Mouse (Mus musculus) A20 (cell line): ENCODE results near the gene N4bp2.

Source experiments
- DNase-seq: peaks from one replicate; pipeline ENCODE4 v3.0.0-alpha.2; 2011; ENCODE audit warnings: low read depth, low spot score

Gene N4bp2

DNA sequence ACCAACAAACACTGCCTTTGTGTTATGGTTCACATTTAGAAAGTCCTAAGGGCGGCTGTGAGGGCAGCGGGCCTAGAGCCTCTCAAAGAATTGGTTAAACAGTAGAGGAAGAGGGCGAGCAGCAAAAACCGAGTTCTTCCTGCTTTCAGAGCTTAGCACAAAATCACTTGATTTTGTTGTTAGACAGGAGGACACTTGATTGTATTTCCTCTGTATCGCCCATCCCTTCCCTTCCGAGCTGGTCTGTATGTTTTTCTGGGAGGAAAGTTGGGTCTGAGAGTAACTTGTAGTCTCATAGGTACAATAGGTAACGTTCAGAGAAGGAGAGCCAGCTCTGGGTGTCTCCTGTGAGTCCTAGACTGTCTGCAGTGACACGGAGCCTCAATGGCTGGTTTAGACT is 63.8 kb downstream of the N4bp2 start:
- no peak for DNase-seq

DNA sequence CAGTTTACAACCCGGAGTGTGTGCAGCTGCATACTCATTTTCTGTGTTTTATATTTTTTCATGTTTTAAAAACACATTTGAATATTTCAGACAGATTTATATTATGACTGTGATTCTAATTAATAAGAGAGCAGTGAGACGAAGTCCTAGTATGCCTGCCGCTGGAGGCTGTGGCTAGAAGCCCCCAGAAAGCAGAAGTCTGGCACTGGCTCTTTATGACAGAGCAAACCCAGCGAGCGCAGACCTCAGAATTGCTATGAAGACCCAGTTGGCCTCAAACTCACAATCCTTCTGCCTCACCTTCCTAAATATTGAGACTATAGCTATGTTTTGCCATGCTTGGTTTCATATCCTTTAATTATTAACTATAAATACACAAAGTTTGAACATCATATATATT is 64.9 kb downstream of the N4bp2 start:
- peak; percentile 26 for DNase-seq

DNA sequence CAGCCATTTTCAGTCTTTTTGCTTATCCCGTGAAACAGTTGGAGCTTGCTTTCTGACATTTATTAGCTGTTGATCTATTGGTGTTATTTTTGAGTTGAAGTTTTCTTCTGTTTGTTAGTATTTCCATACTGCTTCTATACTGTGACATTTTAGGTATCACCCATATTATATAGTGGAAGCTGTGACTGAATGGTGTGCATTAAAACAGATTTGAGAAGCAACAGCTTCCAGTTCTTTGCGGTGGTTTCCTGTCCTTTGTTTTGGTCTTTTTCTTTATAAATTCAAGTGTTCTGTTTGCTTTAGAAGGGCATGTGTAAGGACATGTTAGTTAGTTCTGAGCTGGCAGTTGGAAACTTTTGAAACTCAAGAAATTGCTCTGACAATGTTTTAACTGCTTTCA is 65.7 kb downstream of the N4bp2 start:
- no peak for DNase-seq

DNA sequence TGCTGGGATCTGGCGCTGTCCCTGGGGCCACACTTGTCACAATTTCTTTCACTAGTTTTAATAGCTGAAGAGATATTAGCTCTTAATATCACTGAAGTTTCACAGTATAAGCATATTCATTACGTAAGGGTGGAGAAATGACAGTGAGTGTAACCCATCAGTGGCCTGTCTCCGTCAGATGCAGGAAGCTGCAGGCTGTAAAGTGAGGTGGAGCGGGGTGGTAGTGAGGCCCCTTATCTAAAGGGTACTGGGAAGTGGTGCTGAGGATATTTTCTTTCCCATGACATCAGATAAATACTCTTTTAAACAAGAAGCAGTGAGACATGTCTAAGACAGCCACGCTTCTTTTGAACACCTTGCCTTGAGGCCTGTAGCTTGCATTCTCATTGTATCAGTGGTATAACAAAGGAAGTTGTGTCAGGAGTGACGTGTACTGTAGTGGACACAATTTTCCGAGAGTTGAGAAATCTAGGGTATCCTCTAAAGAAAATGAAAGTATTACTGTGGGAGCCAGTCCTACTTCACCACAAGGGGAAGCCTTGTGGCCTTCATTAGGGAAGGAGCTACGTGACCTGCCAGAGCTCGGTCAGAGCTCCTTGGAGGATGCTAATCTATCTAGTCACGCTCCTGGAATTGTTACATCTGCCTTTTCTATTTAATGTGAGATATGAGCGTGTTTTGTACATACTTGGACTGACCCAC is 68.7 kb downstream of the N4bp2 start:
- no peak for DNase-seq

DNA sequence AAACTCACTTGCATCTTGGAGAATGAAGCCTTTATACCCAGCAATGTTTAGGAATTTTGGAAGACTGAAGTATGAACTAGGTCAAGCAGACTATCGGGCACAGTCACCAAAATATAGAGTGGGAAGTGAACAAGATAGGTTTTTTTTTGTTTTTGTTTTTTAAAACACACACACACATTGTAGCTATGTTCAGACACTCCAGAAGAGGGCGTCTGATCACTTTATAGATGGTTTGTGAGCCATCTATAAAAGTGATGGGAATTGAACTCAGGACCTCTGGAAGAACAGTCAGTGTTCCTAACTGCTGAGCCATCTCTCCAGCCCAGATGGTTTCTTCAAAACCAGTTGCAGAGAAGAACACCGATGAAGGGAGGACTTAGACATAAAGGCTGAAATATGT is 69.8 kb downstream of the N4bp2 start:
- DNase-seq: peak; percentile 38

DNA sequence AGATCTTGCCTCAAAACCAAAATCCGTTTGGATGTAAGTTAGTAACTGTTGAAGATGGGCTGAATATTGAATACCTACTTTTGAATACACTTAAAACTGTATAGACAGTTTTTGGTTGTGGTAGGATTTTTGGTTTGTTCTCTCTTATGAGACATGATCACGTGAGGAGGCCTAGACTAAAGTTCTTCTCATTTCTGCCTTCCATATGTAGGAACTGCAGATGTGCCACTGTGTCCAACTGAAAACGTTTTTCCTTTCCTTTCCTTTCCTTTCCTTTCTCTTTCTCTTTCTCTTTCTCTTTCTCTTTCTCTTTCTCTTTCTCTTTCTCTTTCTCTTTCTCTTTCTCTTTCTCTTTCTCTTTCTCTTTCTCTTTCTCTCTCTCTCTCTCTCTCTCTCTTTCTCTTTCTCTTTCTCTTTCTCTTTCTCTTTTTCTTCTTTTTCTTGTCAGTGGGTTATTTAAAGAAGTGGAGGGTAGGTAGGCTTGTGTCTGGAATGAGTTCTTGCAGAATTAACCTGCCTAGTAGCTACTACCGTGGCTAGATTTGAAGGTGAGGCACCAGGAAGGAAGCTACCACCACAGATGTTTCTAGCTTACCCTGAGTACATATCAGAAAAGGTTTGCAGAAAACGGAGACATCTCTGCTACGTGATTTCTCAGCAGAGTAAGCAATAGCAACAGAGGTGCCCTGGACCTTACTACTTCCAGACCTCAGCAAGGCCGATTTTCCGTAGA is 70.6 kb downstream of the N4bp2 start:
- no peak for DNase-seq

DNA sequence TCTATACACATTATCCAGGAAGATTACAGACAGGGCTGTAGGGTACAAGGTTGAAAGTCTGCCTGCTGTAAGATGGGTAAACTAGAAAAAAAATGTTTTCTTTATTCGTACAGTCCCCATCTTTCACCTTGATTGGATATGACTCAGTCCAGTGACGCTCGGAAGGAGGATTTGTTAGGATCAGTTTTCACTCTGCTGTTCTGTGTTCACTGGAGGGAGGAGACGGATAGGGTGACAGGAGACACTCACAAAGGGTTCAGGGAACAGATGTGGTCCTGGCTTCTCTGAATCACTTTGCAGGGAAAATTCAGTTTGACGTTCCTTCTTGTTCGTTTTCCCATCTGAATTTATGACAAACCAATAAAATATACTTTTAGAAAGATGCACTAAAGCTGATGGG is 74.7 kb downstream of the N4bp2 start:
- DNase-seq: no peak

DNA sequence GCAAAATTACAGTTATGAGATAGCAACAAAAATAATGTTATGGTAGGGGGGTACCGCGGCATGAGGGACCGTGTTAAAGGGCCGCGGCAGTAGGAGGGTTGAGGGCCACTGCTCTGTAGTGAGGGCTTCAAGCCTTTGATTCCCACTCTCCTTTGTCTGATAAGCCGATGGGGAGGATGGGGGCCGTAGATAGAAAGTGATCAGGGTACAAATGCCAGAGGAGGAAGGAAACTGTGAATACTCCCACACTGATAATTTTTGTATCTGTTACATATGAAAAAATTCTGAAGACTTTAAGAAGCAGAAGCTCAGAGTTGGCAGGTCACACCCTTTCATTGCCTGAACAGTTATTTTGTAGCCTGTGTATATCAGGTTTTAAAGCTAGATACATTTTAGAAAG is 79.6 kb downstream of the N4bp2 start:
- no peak for DNase-seq

DNA sequence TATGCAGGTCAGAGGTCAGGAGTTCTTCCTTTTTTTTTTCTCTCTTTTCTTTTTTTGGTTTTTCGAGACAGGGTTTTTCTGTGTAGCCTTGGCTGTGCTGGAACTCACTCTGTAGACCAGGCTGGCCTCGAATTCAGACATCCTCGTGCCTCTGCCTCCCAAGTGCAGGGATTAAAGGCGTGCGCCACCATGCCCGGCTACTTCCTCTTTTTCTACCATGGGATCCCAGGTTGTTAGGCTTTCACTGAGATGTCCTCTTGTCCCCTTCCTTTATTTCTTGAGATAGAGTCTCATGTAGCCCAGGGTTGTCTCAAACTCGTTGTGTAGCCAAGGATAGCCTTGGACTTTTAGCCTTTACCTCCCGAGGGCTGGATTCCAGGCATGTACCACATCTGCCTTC is 83.2 kb downstream of the N4bp2 start:
- DNase-seq: no peak

DNA sequence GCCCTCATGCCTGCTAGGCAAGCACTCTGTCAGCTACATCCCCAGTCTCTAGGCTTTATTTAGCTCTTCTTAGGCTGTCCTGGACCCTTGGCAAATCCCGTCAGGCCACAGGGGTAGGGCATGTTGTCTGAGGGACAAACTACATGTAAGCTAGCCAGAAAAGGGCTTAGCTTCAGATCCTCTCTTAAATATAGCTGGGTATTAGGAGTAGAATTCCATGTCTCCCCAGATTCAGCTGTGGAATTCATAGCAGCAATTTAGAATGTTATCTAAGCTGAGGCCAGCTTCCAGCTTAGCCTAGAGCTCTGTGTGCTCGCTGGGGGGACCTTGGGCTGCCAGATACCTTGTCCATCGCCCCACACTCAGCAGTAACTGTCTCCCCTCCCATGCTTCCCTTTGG is 83.6 kb downstream of the N4bp2 start:
- DNase-seq: no peak

DNA sequence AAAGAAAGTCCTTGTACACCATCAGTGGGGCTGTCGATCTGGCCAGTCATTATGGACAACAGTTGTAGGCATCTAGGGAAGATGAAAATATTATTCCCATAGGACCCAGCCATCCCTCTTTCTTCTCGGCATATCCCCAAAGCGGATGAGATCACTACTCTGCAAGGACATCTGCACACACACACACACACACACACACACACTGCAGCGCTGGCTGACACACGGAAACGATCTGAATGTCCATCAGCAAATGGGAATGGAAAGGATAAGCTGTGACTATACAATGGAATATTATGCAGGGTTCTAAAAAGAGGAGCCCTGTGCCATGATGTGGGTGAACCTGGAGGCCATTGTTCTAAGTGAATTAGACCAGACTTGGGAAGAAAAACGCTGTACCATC is 84.3 kb downstream of the N4bp2 start:
- DNase-seq: no peak

DNA sequence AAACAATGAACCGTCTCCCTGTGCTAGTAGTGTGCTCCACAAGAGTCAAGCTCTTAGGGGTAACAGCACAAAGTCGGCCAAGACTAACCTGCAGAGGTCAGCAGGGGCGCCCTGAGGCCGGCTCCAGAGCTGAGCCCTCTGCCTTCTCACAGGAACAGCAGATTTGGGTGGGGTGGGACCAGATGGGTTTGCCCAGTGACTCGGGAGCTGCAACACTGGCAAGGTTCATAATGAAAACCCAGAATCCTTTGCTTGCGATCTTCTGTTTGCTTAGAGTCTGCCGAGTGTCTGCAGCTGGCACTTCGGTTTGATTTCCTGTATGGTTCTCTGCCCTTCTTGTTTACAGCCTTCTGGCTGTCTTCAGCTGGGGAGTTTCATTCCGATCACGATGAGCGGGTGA is 87.4 kb downstream of the N4bp2 start:
- peak; percentile 83 for DNase-seq

DNA sequence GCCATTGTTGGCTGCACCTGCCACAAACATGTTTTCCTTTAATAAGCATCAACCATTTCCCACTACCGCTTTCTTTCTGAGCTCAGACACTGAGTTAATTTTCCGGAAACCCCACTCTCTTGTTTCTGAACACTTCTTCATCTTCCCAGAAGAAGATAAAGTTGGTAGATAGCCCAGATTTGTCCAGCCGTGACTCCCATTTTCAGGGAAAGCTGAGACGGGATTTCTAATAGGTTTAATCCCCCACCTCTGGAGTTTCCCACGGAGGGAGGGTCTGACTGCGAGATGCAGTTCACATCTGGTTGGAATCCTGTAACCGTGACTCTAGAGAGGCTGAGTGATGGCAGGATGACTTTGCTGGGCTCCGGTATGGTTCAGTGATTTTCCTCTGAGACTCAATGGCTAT is 91.5 kb downstream of the N4bp2 start:
- DNase-seq: peak; percentile 92

DNA sequence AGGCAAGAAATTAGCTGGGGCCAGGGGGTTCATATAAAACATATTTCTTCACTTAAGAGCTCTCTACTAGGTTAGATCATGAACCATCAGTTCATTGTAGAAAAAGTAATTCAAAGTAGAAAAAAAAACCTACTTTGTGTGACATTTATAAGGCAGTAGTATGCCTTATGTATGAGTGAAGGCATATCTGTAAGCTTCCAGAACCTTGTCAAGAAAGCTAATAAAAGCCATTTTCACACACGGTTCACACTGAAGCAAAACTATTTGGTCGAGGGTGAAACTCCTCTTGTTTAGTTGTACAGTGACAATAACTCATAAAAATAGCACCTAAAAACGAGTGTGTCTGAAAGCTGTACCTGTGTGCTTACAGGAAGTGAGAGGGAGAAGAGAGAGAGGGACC is 92.2 kb downstream of the N4bp2 start:
- DNase-seq: peak; percentile 69

DNA sequence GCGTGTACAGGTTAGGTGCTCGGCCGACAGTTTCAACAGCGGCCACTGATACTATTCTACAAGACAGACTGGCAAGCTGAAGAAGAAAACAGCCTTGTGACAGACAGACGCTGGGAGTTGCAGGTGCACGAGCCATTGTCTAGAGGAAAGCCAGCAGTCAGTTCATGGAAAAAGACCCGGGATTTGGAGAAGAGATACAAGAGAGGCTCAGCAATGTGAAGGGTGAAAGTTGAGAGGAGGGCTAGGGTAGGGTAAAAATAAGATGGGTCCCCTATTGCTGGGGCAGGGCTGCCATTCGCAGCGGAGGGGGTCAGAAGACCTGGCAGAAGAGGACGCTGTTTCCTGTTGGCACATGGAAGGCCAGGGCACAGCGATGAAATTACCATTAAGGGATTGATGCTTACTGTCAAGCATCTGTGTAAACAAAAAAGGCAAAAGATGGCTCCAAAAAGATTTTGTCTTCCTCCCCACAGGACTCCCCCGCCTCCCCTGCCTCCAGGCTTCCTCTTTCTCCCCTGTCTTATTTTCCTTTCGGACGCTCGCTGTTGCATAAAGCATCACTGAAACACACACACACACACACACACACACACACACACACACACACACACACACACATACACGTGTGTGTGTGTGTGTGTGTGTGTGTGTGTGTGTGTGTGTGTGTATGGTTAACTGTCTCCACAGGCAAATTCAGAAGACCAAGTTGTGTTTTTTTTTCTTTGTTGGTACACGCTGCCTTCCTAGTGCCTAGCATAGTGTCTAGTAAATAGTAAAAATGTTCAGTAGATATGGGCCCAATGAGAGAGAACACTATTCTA is 93.5 kb downstream of the N4bp2 start:
- DNase-seq: peak; percentile 89

DNA sequence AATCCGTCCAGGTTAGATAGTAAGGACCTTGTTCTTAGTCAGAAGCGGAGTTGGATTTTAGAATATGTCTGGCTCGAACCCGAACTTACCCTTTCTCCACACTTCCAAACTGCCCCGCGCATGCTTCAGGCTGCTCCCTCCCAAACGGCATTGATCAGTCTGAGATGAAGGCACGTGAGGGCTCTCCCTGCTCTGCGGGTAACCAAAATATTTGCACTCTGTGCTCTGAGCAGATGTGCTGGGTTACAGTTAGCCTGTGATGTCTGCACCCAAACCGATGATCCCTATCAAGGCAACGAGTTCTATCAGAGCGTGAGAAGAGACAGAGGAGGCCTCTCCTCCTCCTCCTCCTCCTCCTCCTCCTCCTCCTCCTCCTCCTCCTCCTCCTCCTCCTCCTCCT is 94.6 kb downstream of the N4bp2 start:
- peak; percentile 87 for DNase-seq

DNA sequence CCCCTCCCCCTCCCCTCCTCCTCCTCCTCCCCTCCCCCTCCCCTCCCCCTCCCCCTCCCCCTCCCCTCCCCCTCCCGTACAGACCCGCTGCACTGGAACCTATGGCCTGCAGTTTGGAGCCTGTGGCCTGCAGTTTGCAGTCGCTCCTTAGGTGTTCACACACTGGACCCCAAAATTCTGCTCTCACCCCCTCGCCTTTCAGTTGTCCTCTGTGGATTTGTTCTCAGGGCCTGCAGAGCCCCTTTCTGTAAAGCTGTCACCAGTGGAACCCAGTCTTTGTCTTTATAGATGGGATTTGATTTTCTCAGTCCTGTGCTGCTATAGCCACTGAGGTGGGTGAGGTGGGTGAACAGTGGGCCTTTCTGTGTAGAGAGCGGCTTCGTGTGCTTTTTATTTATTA is 95.0 kb downstream of the N4bp2 start:
- peak; percentile 76 for DNase-seq

DNA sequence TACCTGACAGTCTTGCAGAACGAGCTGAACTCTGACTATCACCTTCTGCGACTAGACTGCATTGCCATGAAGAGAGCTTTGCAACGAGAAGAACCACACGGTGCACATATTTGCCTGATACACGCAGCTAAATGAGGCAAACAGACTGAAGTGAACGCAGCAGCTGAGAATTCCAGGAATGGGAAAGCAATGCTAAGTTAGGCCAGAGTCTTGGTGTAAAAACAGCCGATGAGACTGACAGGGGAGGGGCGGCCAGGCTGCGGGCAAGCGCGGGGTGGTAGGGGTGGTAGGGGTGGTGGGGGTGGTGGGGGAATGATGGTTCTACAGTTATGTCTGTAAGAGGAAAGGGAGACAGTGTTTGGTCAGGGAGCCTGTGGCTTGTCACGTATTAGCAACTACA is 95.6 kb downstream of the N4bp2 start:
- peak; percentile 78 for DNase-seq

DNA sequence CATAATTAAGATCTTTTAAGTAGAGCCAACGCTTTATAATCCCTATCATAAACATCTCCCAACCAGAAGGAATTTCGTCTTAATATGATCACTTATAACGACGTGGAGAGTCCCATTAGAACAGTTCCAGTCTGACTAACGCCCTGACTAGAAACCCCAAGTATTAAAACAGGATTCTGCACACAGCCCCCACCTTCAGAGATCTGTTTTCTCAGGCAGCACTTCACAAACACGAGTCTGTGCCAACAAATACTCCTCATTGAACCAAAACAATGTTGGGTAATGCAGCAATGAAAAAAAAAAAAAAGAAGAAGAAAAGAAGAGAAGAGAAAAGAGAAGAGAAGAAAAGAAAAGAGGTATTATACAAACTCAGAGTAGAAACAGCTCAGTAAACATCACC is 96.1 kb downstream of the N4bp2 start:
- DNase-seq: peak; percentile 81

DNA sequence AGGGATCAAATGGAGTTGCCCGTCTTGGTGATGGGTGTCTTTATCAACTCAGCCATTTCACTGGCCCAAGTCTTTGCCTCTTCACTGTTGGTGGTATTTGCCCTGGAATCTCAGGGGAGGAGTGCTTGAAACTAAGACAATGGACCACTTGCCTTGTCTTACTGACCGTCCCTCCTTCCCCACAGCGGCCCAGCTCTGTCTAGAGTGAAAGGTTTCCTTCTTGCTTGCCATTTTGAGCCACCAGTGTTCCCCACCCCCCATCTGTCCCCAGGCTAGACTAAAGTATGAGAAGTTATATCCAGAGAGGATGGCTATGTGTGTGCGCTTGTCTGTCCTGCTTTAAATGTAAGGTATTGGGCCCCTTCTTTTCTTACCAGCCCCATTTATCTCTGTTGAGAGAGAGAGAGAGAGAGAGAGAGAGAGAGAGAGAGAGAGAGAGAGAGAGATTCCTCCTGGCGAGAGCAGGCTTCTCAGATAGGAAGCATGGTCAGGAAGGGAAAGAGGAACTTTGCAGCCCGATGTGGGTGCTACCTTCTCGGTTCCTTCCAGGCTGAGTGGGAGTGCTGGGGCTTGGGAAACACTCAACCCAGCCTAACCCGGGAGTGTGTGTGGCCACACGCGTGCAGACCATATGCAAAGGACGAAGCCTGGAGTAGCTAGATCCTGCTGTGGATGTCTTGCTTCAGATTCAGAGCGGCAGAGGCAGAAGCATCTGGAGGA is 97.1 kb downstream of the N4bp2 start:
- peak; percentile 81 for DNase-seq

DNA sequence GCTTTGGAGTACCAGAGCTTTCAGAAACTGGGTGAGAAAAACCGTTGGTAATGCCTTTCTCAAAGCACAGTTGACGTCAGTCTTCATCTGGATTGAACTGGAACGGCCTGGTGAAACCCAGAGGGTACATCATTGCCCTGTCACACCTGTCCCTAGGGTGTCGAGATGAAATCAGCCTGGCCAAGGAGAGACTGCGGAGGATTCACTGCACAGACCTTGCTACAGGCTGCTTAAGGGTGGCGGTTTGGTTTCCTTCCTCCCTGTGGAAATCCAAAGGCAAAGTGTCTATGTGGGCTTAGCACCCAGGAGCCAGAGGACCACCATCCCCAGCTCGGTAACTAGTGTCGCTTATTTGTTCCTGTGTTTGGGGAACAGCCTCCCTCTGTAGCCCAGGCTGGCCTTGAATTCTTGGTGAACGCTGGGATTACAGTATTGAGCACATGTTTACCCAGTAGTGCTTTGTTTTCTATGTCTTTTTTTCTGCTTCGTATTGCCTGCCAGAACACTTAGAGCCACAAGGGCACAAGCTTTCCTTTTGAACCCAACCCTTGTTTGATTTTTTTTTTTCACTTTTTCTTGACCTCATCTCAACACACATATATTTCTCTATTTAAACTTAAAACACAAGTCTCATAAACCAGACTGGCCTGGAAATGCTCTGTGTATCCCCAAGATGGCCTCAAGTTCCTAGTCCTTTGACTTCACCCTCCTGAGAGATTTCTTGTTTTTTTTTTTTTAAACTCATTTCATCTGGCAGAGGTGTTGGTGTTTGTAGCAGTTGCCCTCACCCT is 98.0 kb downstream of the N4bp2 start, which contains the start of gene Rhoh:
Gene Rhoh (plus strand): TSS at position 60 of the 791 bp plus-strand sequence.
- DNase-seq: peak; percentile 85
